Mouse (Mus musculus) megakaryocyte, embryonic 14.5 days (primary cell): Measurements from ENCODE around the gene Rorb. TPM values are rescaled to one million over a fixed set of nuclear protein-coding genes. Genes with fewer than 3 reads are reported as not detected.
A peak's percentile ranks its signal among the peaks of the same experiment; 100 is the strongest.

ENCODE experiments used
- H3K27me3 ChIP-seq: replicated peaks from 2 replicates; pipeline ENCODE3; 2012; ENCODE audit warnings: inconsistent platforms
- H3K36me3 ChIP-seq: replicated peaks from 2 replicates; pipeline ENCODE3; 2012; ENCODE audit warnings: low read length, inconsistent platforms, mixed read lengths
- H3K4me1 ChIP-seq: 2 replicates; pipeline ENCODE4 v1.6.1; 2012; ENCODE audit warnings: inconsistent platforms
- H3K4me3 ChIP-seq: replicated peaks from 2 replicates; pipeline ENCODE3; 2012; ENCODE audit warnings: moderate library complexity, mild to moderate bottlenecking, inconsistent platforms
- H3K9me3 ChIP-seq: 2 replicates; pipeline ENCODE4 v1.6.1; 2012; ENCODE audit warnings: inconsistent platforms
- FLI1 ChIP-seq: IDR thresholded peaks from 2 replicates; pipeline ENCODE4 v1.6.1; 2012; ENCODE audit warnings: low read length, inconsistent platforms, mixed read lengths
- GATA1 ChIP-seq: IDR thresholded peaks from 3 replicates; pipeline ENCODE4 v1.6.1; 2012; ENCODE audit warnings: mixed read lengths, low read length, inconsistent platforms, borderline replicate concordance
- polyA plus RNA-seq: library from polyadenylated mRNA; stranded (reverse); fragments of >175 nt; gene quantifications from 2 replicates; pipeline ENCODE4 v1.2.3, GENCODE M21; 2012; ENCODE audit warnings: low replicate concordance; ENCODE audit not compliant: insufficient read depth

The Rorb gene
- 0.17 TPM in 1 of 2 replicates, not detected in the other for polyA plus RNA-seq

DNA sequence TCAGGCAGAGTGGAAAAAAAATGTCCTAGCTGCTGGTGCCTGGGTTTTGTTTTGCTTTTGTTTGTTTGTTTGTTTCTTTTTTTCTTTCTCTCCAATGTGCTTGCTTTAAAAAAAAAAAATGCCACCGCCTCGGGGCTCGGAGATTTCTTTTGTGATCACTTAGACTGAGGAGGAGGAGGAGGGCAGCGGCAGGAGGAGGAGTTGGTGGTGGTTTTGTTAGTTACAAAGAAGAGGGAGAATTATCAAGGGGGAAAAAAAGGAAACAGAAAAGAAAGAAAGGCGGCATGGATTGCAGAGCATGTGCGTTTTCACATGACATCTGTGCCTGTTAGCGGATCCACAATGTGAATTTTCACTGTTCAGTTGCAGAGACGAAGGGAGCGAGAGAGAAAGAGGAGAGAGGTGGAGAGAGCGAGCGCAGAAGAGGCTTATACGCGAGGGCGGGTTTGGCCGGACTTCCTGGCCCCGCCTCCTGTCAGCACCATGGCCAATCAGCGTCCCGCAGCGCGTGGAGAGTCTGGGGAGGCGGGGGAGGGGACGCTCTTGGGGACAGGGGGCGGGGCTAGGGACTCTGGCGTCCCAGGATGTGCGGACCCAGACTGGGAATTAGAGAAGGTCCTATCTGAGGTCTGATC is at the start of gene Rorb:
Gene Rorb, minus strand, starts transcription at position 404 of the 635 bp plus-strand sequence.
- Histone ChIP-seq H3K36me3 (no peaks in the 10 kb centered on the region), H3K27me3 (peaks cover 40% of the 10 kb centered on the region), H3K4me1 (peaks cover 33% of the 10 kb centered on the region), H3K9me3 (no peaks in the 10 kb centered on the region), H3K4me3 (peak within 1 kb of the TSS; percentile 91)
- no peak for TF ChIP-seq FLI1
- TF ChIP-seq GATA1, result no peak

DNA sequence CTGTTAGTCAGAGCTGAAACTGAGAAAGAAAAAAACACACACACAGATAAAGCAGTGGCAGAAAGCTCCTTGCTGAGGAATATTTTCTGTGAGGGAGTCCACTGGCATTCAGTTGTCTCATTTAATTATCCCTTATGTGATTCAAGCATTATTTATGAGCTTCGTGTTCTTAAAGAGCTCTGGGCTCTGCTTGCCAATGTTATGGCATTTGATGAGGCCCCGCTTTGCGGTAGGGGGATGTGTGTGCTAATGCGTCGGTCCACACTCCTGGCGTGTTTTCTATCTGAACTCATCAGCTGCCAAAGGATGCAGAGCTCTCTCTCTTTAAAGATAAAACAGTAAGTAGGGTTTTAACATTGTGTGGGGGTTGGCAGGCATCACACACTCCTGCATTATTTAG is 37.9 kb upstream of the Rorb start:
- TF ChIP-seq FLI1, result no peak
- TF ChIP-seq GATA1, result no peak
- no peaks in the 10 kb centered on the region for H3K4me1 ChIP-seq
- no peak overlapping the region for H3K4me3 ChIP-seq
- H3K9me3 ChIP-seq, result no peaks in the 10 kb centered on the region
- no peaks in the 10 kb centered on the region for H3K36me3 ChIP-seq
- H3K27me3 ChIP-seq, result no peaks in the 10 kb centered on the region

DNA sequence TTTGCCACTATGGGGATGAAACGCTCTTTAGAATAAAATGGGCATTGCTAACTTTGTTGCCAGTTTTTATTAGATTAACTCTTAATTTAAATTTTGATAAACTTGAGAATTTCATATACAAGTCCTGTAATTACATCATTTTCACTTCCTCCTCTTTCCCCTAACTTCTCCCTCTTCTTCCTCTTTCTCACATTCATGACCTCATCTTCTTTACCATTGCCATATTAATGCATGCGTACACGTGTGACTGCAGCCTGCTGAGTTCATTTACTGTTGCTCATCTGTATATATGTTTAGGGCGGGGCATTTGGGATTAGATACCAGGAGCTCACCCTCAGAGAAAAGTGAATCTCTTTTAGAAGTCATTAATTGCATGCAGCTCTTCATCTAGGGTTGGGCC is 33.5 kb upstream of the Rorb start:
- Histone ChIP-seq H3K9me3 (no peaks in the 10 kb centered on the region), H3K4me1 (no peaks in the 10 kb centered on the region), H3K4me3 (no peak overlapping the region), H3K27me3 (no peaks in the 10 kb centered on the region), H3K36me3 (no peaks in the 10 kb centered on the region)
- no peak for TF ChIP-seq FLI1
- TF ChIP-seq GATA1, result no peak

DNA sequence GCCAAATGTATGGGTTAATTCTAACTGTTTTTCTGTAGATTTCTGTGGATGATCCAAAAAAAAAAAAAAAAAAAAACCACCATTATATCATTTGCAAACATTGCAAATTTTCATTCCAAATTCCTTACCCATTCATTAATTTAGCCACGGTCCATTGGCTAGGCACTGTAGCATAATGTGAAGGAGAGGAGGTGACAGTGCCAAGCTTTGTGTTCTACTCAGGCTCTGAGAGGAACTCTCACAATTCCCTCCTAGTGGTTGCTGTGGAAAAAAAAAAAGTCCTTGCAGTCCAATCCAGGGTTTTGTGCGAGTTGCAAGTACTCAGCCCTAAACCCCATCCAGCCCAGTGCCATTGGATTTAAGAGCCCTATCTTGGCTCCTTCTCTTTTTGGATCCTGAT is 25.9 kb upstream of the Rorb start:
- no peaks in the 10 kb centered on the region for H3K27me3 ChIP-seq
- no peaks in the 10 kb centered on the region for H3K9me3 ChIP-seq
- H3K4me1 ChIP-seq, result no peaks in the 10 kb centered on the region
- TF ChIP-seq FLI1, result no peak
- no peak for TF ChIP-seq GATA1
- no peak overlapping the region for H3K4me3 ChIP-seq
- no peaks in the 10 kb centered on the region for H3K36me3 ChIP-seq

DNA sequence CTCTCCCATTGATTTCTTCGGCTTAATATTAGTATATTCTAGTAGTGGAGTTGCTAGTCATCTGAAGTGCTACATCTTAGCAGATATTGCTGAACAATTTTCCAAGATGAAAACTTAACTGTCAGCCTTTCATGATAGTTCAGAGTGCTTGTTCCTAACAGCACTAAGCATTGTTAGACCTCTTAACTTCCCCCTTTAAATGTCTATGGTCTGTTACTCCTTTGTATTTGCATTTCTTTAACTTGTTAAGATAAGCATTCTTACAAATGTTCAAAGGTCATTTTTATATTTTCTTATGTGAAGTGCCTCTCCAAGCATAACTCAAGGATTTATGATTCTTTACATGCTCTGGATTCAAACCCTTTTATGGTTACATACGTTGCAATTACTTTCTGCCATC is 24.8 kb upstream of the Rorb start:
- Histone ChIP-seq H3K27me3 (no peaks in the 10 kb centered on the region), H3K9me3 (no peaks in the 10 kb centered on the region), H3K36me3 (no peaks in the 10 kb centered on the region), H3K4me1 (no peaks in the 10 kb centered on the region), H3K4me3 (no peak overlapping the region)
- no peak for TF ChIP-seq FLI1
- TF ChIP-seq GATA1, result no peak

DNA sequence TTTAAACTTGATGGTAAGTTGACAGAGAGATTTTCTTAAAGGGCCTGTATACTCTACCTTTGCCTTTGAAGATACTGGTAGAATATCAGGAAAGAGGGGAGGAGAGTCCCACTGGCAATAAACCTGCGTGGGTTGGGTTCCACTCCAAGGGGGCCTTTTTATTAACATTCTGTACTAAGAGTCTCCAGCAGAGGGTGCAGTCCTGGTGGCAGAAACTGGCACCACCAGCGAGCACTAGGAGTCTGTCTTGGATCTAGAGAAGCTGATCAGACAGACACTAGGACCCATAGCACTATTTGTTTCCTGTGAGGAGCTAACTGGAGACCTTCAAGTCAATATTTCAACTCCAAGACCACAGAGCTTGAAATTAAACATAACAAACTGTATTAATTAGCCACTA is 11.3 kb upstream of the Rorb start:
- no peaks in the 10 kb centered on the region for H3K4me1 ChIP-seq
- H3K4me3 ChIP-seq, result no peak overlapping the region
- H3K36me3 ChIP-seq, result no peaks in the 10 kb centered on the region
- H3K27me3 ChIP-seq, result no peaks in the 10 kb centered on the region
- no peak for TF ChIP-seq GATA1
- H3K9me3 ChIP-seq, result no peaks in the 10 kb centered on the region

DNA sequence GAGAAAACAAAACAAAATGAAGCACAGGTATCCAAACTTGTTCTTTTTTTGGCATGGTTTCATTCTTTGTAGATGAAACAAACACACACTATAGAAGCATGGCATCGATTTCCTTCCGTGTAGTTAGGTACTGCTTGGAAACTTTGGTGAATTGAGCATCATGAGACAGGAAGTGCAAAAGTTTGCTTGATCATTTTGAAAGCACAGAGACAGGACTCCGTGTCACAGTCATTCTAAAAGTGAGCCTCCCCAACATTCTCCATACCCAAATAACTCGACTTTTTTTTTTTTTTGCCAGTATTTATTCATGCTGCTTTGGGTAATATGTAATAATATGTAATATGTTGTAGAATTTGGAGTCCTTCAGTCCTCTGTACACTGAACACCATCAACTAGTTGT is 1.2 kb upstream of the Rorb start:
- Histone ChIP-seq H3K9me3 (no peaks in the 10 kb centered on the region), H3K36me3 (no peaks in the 10 kb centered on the region), H3K27me3 (peaks cover 40% of the 10 kb centered on the region), H3K4me3 (no peak overlapping the region), H3K4me1 (peaks cover 33% of the 10 kb centered on the region)
- TF ChIP-seq GATA1 (no peak), FLI1 (no peak)

DNA sequence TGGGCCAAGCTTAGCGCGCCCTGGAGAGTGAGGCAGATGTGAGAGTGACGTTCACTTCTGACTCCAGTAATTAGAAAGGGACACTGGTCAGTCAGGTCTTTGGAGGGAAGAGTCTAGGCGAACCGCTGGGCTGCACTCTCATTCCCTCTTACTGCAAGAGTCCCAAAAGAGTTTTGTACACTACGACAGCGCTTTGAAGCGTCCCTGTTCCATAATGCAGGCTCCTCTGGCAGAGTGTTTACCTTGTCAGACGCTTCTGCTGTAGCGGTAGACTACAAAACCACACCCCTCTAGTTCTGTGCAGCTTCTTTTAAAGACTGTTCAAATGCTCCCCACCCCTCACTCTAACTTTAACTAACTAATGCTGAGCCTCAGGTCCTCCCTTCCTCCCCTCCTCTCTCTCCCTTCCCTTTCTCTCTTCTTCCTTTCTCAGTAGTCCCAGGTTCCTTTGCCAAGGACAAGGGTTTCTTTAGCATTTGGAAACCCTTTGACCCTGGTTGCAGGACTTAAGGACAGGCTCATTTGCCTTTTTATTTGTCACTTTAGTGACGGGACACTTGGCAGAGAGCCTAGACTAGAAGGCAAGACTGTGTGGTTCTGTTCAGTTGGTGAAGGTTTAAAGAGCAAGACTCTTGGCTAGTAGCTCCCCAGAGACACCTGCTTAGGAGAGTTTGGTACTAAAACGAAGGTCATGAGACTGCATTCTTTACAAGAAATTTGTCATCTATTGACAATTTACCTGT is 603 bp upstream of the Rorb start:
- H3K4me1 ChIP-seq, result peaks cover 33% of the 10 kb centered on the region
- H3K9me3 ChIP-seq, result no peaks in the 10 kb centered on the region
- TF ChIP-seq FLI1 (no peak), GATA1 (no peak)
- peaks cover 40% of the 10 kb centered on the region for H3K27me3 ChIP-seq
- no peaks in the 10 kb centered on the region for H3K36me3 ChIP-seq
- H3K4me3 ChIP-seq, result peak overlapping the region; percentile 91

DNA sequence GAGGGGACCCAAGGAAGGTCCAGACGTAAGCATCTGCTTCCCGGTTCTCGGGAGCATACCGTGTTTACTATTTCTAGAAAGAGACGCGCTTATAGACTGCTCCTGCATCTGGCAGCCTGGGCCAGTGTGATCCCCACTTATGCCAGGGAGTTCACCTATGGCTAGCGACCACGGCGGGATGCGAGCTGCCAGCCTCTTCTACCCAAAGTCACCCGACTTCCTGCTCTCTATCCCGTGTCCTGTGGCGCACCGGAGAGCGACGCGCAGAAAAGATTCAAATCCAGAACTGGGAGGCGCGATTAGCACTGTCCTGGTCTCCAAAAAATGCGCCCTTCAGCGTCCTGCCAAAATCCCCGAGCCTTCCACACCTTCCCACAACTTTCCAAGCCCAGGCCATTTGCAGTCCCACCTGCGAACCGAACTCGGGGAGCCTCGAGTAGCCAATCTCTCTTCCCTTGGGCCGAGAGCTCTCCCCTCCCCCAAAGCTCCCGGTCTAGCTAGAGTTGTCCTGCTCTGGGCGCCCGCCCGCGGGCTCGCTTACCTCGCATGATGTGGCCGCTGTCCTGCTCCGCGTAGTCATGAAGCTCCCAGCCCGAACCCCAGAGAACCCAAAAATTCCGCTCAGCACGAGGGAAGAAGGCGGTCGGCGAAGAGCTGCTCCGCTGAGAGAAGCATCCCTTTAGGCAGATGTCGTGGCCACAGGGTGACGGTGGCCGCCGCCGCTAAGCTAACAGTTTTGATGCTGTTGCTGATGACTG is 806 bp downstream of the Rorb start:
- H3K4me3 ChIP-seq, result peak overlapping the region; percentile 91
- H3K9me3 ChIP-seq, result no peaks in the 10 kb centered on the region
- peaks cover 40% of the 10 kb centered on the region for H3K27me3 ChIP-seq
- peaks cover 33% of the 10 kb centered on the region for H3K4me1 ChIP-seq
- no peaks in the 10 kb centered on the region for H3K36me3 ChIP-seq
- TF ChIP-seq FLI1 (no peak), GATA1 (no peak)

DNA sequence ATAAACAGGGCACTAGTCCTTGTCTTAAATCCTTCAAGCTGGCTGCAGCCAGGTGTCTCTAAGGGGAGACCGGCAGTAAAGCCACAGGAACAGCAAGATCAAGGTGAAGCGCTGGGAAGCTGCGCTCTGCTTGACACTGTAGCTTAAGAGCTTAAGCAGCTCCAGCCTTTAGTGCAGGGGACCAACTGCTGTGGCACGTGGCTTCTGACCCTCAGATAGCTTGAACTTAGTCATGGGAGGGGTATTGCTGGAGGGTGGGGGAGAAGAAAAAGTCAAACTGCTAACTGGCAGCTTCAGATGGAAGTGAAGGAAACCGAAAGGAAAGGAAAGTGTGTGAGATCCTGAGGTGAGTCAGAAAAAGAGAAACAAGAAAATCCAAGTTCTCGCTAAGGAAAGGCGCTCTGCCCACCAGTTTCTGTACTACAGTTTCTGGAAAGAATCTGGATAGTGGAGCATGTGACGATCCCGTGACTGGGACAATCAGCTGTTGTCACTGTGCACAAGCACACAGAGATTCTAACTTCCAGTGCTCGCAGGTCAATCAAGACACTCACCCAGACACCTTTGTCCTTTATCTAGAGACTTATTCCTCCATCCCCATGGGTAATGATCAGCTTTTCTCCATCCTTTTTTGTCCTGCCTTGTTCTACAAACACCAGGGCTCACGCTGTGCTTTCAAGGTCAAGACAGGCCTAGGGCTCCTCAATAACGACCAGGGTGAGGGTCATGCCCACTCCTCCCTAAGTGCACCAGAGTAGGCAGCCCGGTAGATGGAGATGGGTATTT is 2.2 kb downstream of the Rorb start:
- Histone ChIP-seq H3K9me3 (no peaks in the 10 kb centered on the region), H3K4me3 (peak overlapping the region; percentile 68), H3K27me3 (peaks cover 40% of the 10 kb centered on the region), H3K36me3 (no peaks in the 10 kb centered on the region), H3K4me1 (peaks cover 33% of the 10 kb centered on the region)
- no peak for TF ChIP-seq FLI1
- TF ChIP-seq GATA1, result no peak
